Mouse (Mus musculus): ENCODE measurements around the gene Gtpbp1. TPM values are rescaled to one million over a fixed set of nuclear protein-coding genes. Genes with fewer than 3 reads are reported as not detected.

Gene Gtpbp1
- total RNA-seq, 2 experiments from 2014 or later = 48.6 to 51.6 TPM

DNA sequence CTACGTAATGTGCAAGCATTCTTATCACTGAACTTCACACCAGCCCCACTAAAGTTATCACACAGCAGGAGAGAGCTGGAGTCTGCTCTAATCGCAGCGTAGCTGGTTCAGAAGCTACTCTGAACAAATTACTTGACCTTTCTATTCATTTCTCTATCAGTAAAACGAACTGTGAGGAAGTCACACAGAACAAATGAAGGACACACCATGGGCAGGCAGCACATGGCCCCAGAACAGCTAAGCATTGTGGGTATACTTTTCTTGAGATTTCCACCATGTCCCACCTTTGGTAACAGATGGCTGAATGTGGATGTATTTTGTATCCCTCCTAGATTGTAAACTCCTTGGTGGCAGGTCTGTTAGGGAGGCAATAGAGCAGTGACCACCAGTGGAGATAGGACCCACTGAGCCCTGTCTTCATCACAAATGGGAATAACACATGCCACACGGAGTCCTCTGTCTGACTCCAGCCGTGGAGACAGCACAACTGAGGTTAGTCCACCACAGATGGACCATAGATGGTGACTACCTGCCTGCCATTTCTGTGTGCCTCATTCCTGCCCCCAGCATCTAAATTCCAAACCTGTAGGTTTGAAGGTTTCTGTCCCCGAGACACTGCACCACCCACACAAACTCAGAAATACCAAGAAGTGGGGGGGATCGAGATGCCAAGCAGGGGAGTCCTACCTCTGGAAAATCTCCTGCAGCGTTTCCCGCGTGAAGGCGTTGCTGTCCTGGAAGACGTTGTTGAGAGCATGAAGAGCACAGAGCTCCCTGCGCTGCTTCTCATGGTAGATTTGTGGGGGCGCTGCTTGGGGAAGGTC is 4.4 kb upstream of the Gtpbp1 start:
- no peak for DNase-seq

DNA sequence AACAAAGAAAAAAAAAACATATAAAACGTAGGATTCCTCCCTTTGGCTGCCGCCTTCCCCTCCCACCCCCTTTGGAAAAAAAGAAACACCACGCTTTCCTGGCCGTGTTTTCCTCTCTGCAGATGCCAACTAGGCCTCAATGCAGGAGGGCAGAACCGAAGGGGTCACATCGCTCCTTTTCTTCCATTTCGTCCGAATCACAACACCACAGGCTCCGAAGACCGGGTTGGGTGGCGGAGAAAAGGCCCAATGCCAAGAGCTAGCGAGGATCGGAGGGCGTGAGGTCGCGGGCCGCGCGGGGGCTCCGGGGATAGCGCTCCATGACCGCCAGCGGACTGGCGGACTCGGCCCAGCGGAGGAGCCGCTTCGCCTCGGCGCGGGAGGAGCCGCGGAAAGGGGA is 3.5 kb upstream of the Gtpbp1 start:
- DNase-seq = peak in 1 of 2 experiments; percentile 46

DNA sequence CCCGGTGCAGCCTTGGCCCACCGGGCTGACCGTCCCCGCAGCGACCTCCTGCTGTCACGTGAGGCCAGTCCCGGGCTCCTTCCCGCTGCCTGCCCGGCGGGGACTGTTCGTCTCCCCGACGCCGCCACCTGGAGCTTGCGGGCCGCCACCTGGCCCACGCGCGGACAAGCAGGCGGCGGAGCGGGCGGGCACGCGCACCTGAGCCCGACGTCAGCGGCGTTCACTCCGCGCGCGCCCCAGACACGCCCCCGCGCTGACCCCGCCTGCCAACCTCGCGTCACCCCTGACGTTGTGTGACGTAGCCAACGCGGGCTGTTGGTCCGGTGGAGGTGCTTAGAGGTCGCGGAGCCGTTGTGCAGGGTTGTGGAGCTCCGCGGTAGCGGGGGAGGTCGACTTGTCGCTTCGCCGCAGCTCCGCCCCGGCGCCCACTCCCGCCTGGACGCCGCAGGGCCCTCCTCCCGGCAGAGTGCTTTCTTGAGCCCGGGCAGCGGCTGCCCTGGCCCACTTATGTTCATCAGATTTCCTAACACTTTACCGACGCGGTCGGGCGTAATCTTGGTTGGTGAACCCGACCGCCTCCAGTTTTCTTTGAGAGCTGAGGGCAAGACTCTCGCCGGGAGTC is 2.9 kb upstream of the Gtpbp1 start, which contains the start of gene Josd1:
Gene Josd1 (minus strand): TSS at position 274 of the 622 bp plus-strand sequence.
- DNase-seq = peak; percentile 94

- DNase-seq = no peak
Observed at GRCm38 (mm10) chr15:79688268-79688956, 2.2 kb upstream of the Gtpbp1 start.

- no peak for DNase-seq
Observed at GRCm38 (mm10) chr15:79689662-79690425, 801 bp upstream of the Gtpbp1 start.

DNA sequence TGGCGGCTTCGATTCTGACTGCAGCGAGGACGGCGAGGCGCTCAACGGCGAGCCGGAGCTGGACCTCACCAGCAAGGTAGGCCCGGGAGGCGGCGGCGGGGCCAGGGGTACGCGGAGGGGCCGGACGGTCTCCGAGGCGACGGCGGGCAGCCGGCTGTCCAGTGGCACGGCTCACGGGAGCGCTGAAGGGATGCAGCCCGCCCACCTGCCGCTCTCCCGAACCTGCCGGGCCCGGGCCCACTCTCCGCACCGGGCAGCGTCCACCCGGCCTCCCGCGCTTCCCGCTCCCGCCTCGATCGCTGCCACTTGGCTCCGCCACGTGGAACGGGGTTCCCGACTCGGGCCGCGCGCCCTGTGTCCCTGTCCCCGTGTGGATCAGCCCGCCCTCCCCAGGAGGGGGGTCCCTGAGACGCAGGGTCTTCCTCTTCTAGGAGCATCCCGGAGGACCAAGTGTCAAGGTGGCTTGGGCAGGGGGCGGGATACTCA is 421 bp downstream of the Gtpbp1 start:
- peak; percentile 50 to 51 for DNase-seq

- DNase-seq = no peak
Observed at GRCm38 (mm10) chr15:79692334-79692733, 1.7 kb downstream of the Gtpbp1 start.

DNA sequence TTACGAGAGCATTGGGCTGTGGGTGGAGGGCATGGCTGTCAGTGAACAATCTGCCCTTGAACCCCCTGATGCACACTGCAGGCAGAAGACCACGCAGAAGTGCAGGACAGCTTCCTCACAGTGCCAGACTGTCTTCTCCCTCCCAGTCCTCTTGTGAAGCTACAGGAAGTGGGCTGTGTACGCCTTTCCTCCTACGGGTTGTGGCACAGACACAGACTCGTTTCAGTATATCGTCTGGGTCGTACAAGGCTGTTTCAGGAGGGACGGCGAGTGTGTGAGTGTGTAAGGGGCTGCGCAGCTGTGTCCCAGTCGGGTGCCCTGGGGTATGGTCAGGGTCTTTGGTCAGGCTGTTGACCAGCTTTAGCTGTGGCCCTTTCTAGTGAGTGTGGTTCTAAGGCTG is 3.1 kb downstream of the Gtpbp1 start:
- no peak for DNase-seq

DNA sequence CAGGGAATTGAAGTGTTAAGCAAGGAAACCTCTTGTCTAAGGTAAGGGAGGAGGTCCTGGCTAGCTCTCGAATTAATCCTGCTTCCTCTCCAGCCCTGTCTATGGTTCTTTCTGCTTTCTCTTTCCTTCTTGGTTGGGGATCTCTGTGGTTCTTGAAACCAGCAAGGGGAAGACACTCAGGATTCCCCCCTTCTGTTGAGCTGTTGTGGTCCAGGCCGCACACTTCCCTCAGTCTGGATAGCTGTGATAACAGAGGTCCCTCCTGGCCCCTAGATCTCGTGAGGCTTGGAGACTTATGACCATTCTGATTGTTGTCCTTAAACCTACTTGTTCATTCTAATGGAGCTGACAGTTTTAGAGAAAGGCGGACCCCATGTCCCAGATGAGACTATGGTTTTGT is 3.9 kb downstream of the Gtpbp1 start:
- no peak for DNase-seq

GRCm38 (mm10) chr15:79695516-79695915 is 4.9 kb downstream of the Gtpbp1 start:
- no peak for DNase-seq

DNA sequence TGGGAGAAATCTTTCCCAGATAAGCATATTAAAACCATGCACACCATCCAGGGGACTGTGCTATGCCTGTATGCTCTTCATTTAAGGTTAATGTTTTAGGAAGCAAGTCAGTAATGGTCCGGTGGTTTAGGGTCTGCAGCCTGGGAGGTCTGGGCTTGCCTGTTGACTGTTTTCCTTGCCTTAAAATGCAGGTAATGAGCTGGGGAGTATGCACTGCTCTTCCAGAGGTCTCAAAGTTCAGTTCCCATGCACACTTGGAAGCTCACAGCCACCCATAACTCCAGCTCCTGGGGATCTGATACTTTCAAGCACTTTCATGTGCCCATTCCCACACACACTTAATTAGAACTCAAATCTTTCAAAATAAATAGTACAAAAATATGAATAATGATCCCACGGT is 5.9 kb downstream of the Gtpbp1 start:
- no peak for DNase-seq

GRCm38 (mm10) chr15:79697011-79697410 is 6.4 kb downstream of the Gtpbp1 start:
- peak in 1 of 2 experiments; percentile 12 for DNase-seq

GRCm38 (mm10) chr15:79697558-79698187 is 7.0 kb downstream of the Gtpbp1 start:
- no peak for DNase-seq

DNA sequence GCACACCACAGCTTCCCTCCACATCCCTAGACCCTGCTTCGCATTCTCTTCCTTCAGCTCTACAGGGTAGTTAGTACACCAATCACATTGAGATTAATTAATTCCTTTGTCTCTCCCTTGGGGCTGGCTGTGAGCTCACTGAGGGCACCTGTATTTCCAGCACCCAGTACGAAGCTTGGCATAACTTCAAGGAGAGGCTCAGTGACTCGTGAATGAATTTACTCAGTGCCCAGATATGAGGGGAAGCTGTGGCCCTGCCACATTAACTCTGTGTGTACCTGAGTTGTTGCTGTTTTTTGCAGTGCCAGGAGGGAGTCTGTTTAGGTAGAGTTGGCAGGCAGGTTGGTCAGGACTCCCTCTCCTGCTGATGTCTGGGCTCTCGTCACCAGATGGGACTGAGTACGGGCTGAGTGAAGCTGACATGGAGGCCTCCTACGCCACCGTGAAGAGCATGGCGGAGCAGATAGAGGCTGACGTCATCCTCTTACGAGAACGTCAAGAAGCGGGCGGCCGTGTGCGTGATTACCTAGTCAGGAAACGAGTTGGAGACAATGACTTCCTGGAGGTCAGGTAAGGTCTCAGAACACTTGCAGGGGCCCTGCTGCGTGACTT is 16.1 kb downstream of the Gtpbp1 start:
- DNase-seq = no peak

DNA sequence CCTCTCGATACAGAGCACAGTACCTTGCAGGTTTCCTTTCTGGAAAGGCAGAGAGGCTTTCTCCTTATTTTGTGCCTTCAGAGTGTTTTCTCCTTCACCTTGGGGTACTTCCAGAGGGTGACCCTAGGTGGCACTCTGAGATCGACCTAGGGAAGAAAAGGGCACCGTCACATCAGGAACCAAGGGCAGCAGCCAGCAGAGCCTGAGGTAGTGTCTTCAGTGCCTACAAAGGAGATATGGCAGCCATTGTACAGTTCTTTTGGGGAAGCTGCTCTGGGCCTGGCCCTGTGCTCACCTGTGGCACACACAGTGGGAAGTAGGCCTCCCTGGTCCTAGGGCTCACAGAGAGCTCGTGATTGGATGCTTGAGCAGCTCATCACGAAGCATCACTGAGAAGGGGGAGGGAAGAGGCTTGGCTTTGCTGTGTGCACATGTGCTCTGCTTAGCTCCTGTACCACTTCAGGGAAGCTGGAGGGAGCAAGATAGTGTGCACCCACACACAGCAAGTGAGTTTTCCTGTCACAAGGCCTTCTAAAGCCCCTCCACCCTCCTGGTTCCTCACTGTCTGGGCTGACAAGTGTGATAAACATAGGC is 17.7 kb downstream of the Gtpbp1 start:
- no peak for DNase-seq

DNA sequence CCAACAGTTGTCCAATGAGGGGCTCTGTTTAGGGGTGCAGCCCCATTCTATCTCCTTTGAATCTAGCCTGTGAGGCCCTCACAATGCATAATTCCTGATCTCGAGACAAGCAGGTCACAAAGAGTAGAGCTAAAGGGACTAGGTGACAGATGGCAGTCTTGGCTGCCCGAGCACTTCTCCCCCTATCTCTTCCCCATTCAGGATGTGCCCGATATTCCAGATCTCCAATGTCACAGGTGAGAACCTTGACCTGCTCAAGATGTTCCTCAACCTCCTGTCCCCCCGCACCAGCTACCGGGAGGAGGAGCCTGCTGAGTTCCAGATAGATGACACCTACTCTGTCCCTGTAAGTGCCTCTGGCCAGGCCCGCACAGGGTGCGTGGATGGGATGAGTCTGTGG is 25.0 kb downstream of the Gtpbp1 start:
- DNase-seq = no peak

DNA sequence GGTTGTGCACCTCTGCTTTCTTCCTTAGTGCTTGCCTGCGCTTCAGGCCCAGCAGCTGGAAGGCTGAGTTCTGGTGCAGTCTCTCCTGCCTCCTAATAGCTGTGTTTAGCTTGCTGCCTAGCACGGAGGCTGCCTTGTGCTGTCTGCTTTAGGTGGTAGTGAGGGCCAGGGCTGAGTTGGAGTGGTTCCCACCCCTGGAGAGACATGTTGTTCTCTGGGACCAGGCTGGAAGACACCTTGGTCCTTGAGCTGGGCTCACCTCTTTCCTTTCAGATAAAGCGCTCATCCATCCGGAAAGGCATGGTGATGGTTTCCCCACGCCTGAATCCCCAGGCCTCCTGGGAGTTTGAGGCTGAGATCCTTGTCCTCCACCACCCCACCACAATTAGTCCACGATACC is 26.1 kb downstream of the Gtpbp1 start:
- DNase-seq = no peak

- DNase-seq = no peak
Observed at GRCm38 (mm10) chr15:79720267-79720666, 29.6 kb downstream of the Gtpbp1 start.

DNA sequence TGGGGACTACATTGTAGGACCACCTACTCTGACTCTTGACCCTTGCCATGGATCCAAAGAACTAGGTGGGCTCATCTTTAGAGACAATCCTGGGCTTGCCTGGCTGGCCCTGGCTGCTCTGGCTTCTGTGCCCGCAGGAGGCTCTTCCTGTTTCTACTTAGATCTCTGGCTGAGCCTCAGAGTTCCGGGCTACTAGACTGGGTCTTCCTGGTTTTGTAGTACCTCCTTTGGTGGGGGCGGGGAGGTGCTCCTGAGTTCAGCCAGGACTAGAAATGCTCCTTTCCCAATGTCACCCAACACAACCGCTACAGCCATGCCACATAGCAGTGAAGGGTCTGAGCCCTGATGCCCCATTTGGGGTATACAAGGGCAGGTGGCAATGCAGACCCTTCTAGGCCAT is 30.2 kb downstream of the Gtpbp1 start:
- no peak for DNase-seq

GRCm38 (mm10) chr15:79723439-79723838 is 32.8 kb downstream of the Gtpbp1 start:
- no peak for DNase-seq

DNA sequence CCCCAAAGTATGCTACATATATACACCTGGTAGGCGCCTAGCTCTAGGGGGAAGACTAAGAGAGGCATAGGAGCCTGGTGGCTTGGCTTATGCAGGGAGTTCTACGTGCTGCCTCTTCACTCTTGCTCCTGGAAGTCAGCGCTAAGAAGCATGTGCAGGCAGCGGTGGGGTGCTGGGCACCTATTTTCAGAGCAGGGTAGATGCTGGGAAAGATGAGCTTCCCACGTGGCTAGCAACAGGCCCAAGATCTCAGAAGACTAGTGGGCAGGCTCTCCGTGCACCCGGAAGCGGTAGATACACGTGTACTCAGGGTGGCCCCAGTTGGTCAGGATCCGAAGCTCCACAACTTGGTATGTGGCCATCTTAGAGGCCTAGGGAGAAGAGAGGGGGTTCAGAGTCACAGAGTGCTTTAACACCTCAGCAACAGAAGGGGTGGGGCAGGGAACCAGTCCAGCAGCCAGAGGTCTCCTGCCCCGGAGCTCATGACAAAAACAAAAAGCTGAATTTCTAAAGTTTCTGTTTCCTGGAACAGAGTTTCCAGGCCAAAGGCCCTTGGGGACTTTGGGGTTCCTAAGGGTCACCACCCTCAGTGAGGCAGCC is 34.6 kb downstream of the Gtpbp1 start:
- DNase-seq = no peak

All from layer of hippocampus, postnatal 36 days (tissue).